Mouse (Mus musculus) cortical plate, adult 2 months (tissue): ENCODE data around the gene Mcam. TPM values are rescaled to one million over a fixed set of nuclear protein-coding genes. Genes with fewer than 3 reads are reported as not detected.

Source experiments
- H3K27ac ChIP-seq: fragments of 200-500 bp; 2 replicates; pipeline ENCODE4 v1.5.1; 2012; ENCODE audit warnings: low read length, control low read depth, inconsistent platforms; ENCODE audit not compliant: insufficient read depth
- H3K4me1 ChIP-seq: fragments of 200-500 bp; 2 replicates; pipeline ENCODE4 v1.6.1; 2011; ENCODE audit warnings: low read length; ENCODE audit not compliant: control insufficient read depth, insufficient read depth
- H3K4me3 ChIP-seq: fragments of 200-500 bp; 2 replicates; pipeline ENCODE4 v1.5.1; 2011; ENCODE audit warnings: mild to moderate bottlenecking, low read length, control low read depth; ENCODE audit not compliant: insufficient read depth
- CTCF ChIP-seq: fragments of 200-500 bp; IDR thresholded peaks from 2 replicates; pipeline ENCODE4 v1.5.1; 2011; ENCODE audit warnings: mild to moderate bottlenecking, control low read depth, low read length; ENCODE audit not compliant: insufficient read depth; ENCODE audit errors: extremely low read depth
- POLR2A ChIP-seq: fragments of 200-500 bp; IDR thresholded peaks from 2 replicates; pipeline ENCODE4 v1.6.1; 2011; ENCODE audit warnings: mild to moderate bottlenecking, low read length, control low read depth; ENCODE audit not compliant: insufficient read depth; ENCODE audit errors: extremely low read depth
- polyA plus RNA-seq: library from polyadenylated mRNA; depleted of rRNA; stranded (reverse); fragments of >200 nt; gene quantifications from 2 replicates; pipeline ENCODE4 v1.2.3, GENCODE M21; 2012; rRNA removed

Gene Mcam
- 26.2 and 27.4 TPM in 2 replicates for polyA plus RNA-seq

GRCm38 (mm10) chr9:44134101-44134850, at the start of gene Mcam:
Gene Mcam (plus strand): TSS chr9:44134469.
- no peak for TF ChIP-seq CTCF
- 0 out of 2 replicates have a peak, but pooled peaks have one; percentile 10 for TF ChIP-seq POLR2A
- H3K4me1 ChIP-seq = no peaks in the 10 kb centered on the region
- peak within 1 kb of the TSS; percentile 78 for H3K27ac ChIP-seq
- peak within 1 kb of the TSS; percentile 45 for H3K4me3 ChIP-seq

GRCm38 (mm10) chr9:44084659-44085229, 49.5 kb upstream of the Mcam start:
- TF ChIP-seq POLR2A = peak; percentile 77
- no peak for TF ChIP-seq CTCF
- peak overlapping the region; percentile 87 for H3K27ac ChIP-seq
- peak overlapping the region; percentile 53 for H3K4me3 ChIP-seq
- H3K4me1 ChIP-seq = peaks cover 18% of the 10 kb centered on the region

GRCm38 (mm10) chr9:44085276-44085675, 49.0 kb upstream of the Mcam start:
- TF ChIP-seq CTCF = no peak
- TF ChIP-seq POLR2A = no peak
- Histone ChIP-seq H3K4me1 (peaks cover 15% of the 10 kb centered on the region), H3K4me3 (peak overlapping the region; percentile 53), H3K27ac (peak overlapping the region; percentile 87)

GRCm38 (mm10) chr9:44085741-44086665, 48.3 kb upstream of the Mcam start:
- H3K4me3 ChIP-seq = peak overlapping the region; percentile 53
- TF ChIP-seq POLR2A = peak; percentile 46
- no peak for TF ChIP-seq CTCF
- H3K27ac ChIP-seq = peak overlapping the region; percentile 87
- peaks cover 9% of the 10 kb centered on the region for H3K4me1 ChIP-seq

GRCm38 (mm10) chr9:44086960-44087359, 47.3 kb upstream of the Mcam start:
- Histone ChIP-seq H3K4me3 (peak overlapping the region; percentile 53), H3K27ac (0 out of 2 replicates have a peak overlapping the region, but pooled peaks have one; percentile 14), H3K4me1 (peaks cover 6% of the 10 kb centered on the region)
- no peak for TF ChIP-seq POLR2A
- no peak for TF ChIP-seq CTCF

- peaks cover 6% of the 10 kb centered on the region for H3K4me1 ChIP-seq
- TF ChIP-seq POLR2A (peak; percentile 39; the same call in 1 of the 2 replicates), CTCF (no peak)
- peak overlapping the region; percentile 71 for H3K27ac ChIP-seq
- peak overlapping the region; percentile 53 for H3K4me3 ChIP-seq
Observed at GRCm38 (mm10) chr9:44087761-44088455, 46.4 kb upstream of the Mcam start.

GRCm38 (mm10) chr9:44088877-44089608, 45.2 kb upstream of the Mcam start:
- Histone ChIP-seq H3K4me3 (no peak overlapping the region), H3K4me1 (peaks cover 1% of the 10 kb centered on the region; the same call in 1 of the 2 replicates), H3K27ac (peak overlapping the region; percentile 74)
- TF ChIP-seq POLR2A (no peak), CTCF (no peak)
